Mouse (Mus musculus) heart, postnatal 0 days (tissue): ENCODE data around the gene H2-M10.3.
"Not testable (repeated sequence)": the region's sequence is repeated elsewhere in the genome, so short reads cannot be mapped to it uniquely, and the experiment has no call there.

Experiments
- CTCF ChIP-seq: IDR thresholded peaks from 2 replicates; pipeline ENCODE4 v1.5.1; 2016; ENCODE audit warnings: antibody characterized with exemption, control low read depth, low read depth
- EP300 ChIP-seq: IDR thresholded peaks from 2 replicates; pipeline ENCODE4 v1.6.1; 2016; ENCODE audit warnings: antibody characterized with exemption, low read depth

DNA sequence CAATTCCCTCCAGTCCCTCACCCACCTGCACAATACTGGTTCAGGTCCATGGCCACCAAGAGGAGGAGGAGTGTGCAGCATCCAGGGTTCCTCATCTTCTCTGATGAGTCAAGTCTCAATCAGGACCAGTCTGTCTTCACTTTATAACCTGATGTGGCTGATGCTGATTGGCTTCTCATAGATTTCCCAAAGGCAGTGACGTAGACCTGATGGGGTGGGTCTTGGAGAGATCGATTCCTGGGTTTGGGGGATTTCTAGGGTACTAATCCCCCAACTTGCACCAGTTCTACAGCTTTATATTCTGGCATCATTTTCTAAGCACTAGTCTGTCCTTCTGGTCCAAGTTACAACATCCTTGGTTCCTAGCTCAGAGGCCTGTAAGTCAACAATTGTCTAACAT, at the start of gene H2-M10.3:
- not testable (repeated sequence) for TF ChIP-seq EP300, CTCF
